Mouse (Mus musculus) testis, adult 2 months (tissue): Measurements from ENCODE around the gene Ttll13. TPM values are rescaled to one million over a fixed set of nuclear protein-coding genes. Genes with fewer than 3 reads are reported as not detected.

ENCODE experiments used
- H3K27ac ChIP-seq: fragments of 200-500 bp; 2 replicates; pipeline ENCODE4 v1.5.1; 2012; ENCODE audit warnings: low read depth, low read length; ENCODE audit not compliant: control insufficient read depth, insufficient read depth
- H3K27me3 ChIP-seq: fragments of 200-500 bp; 2 replicates; pipeline ENCODE4 v1.6.1; 2012; ENCODE audit warnings: mild to moderate bottlenecking, low read length, moderate library complexity; ENCODE audit not compliant: control insufficient read depth, insufficient read depth
- H3K36me3 ChIP-seq: fragments of 200-500 bp; 2 replicates; pipeline ENCODE4 v1.6.1; 2012; ENCODE audit warnings: mild to moderate bottlenecking, low read length; ENCODE audit not compliant: control insufficient read depth, insufficient read depth
- H3K4me1 ChIP-seq: fragments of 200-500 bp; 2 replicates; pipeline ENCODE4 v1.6.1; 2012; ENCODE audit warnings: low read length; ENCODE audit not compliant: control insufficient read depth, insufficient read depth
- H3K4me3 ChIP-seq: fragments of 200-500 bp; 2 replicates; pipeline ENCODE4 v1.5.1; 2012; ENCODE audit warnings: low read depth, mild to moderate bottlenecking, low read length, moderate library complexity, mixed read lengths; ENCODE audit not compliant: control insufficient read depth
- CTCF ChIP-seq: fragments of 200-500 bp; IDR thresholded peaks from 2 replicates; pipeline ENCODE4 v1.5.1; 2012; ENCODE audit warnings: low read depth, mild to moderate bottlenecking, inconsistent platforms, low read length, moderate library complexity; ENCODE audit not compliant: control insufficient read depth, insufficient read depth, insufficient replicate concordance
- POLR2A ChIP-seq: fragments of 200-500 bp; IDR thresholded peaks from 2 replicates; pipeline ENCODE4 v1.6.1; 2012; ENCODE audit warnings: low read depth, mild to moderate bottlenecking, inconsistent platforms, low read length, moderate library complexity; ENCODE audit not compliant: control insufficient read depth
- polyA plus RNA-seq: library from polyadenylated mRNA; depleted of rRNA; stranded (reverse); fragments of >200 nt; gene quantifications from 2 replicates; pipeline ENCODE4 v1.2.3, GENCODE M21; 2012

Gene Ttll13
- polyA plus RNA-seq, 1 experiment = 361 TPM

- H3K27ac ChIP-seq = peak within 1 kb of the TSS; percentile 76
- no peaks in the 10 kb centered on the region for H3K27me3 ChIP-seq
- peaks cover 2% of the 10 kb centered on the region; the same call in 1 of the 2 replicates for H3K36me3 ChIP-seq
- peaks cover 6% of the 10 kb centered on the region; the same call in 1 of the 2 replicates for H3K4me1 ChIP-seq
- TF ChIP-seq CTCF (no peak), POLR2A (peak; percentile 63)
- H3K4me3 ChIP-seq = peak within 1 kb of the TSS; percentile 96
Measured at GRCm38 (mm10) chr7:80268897-80269750, 22.9 kb downstream of the Ttll13 start, which contains the start of gene Vps33b. Gene Vps33b, plus strand, starts transcription at chr7:80269649.

- Histone ChIP-seq H3K27me3 (no peaks in the 10 kb centered on the region), H3K27ac (peak overlapping the region; percentile 76), H3K36me3 (peaks cover 1% of the 10 kb centered on the region; the same call in 1 of the 2 replicates), H3K4me1 (peaks cover 6% of the 10 kb centered on the region; the same call in 1 of the 2 replicates), H3K4me3 (peak overlapping the region; percentile 96)
- TF ChIP-seq POLR2A = peak; percentile 3; the same call in 1 of the 2 replicates
- no peak for TF ChIP-seq CTCF
Measured at GRCm38 (mm10) chr7:80269751-80270255, 23.6 kb downstream of the Ttll13 start.

- H3K27me3 ChIP-seq = no peaks in the 10 kb centered on the region
- no peak for TF ChIP-seq POLR2A
- TF ChIP-seq CTCF = no peak
- no peak overlapping the region for H3K4me3 ChIP-seq
- peaks cover 6% of the 10 kb centered on the region; the same call in 1 of the 2 replicates for H3K4me1 ChIP-seq
- H3K36me3 ChIP-seq = peaks cover 2% of the 10 kb centered on the region
- no peak overlapping the region for H3K27ac ChIP-seq
Measured at GRCm38 (mm10) chr7:80273456-80273855, 27.3 kb downstream of the Ttll13 start.

GRCm38 (mm10) chr7:80276374-80276773, 30.2 kb downstream of the Ttll13 start:
- Histone ChIP-seq H3K27ac (no peak overlapping the region), H3K36me3 (peaks cover 2% of the 10 kb centered on the region), H3K4me1 (no peaks in the 10 kb centered on the region), H3K27me3 (no peaks in the 10 kb centered on the region), H3K4me3 (no peak overlapping the region)
- no peak for TF ChIP-seq CTCF
- TF ChIP-seq POLR2A = no peak

- Histone ChIP-seq H3K4me3 (no peak overlapping the region), H3K27ac (no peak overlapping the region), H3K4me1 (no peaks in the 10 kb centered on the region), H3K27me3 (no peaks in the 10 kb centered on the region), H3K36me3 (peaks cover 2% of the 10 kb centered on the region)
- TF ChIP-seq POLR2A (no peak), CTCF (no peak)
Measured at GRCm38 (mm10) chr7:80280032-80280431, 33.9 kb downstream of the Ttll13 start.

GRCm38 (mm10) chr7:80280998-80281397, 34.8 kb downstream of the Ttll13 start:
- TF ChIP-seq POLR2A = no peak
- no peak for TF ChIP-seq CTCF
- Histone ChIP-seq H3K27me3 (no peaks in the 10 kb centered on the region), H3K4me1 (no peaks in the 10 kb centered on the region), H3K27ac (no peak overlapping the region), H3K36me3 (peaks cover 2% of the 10 kb centered on the region), H3K4me3 (no peak overlapping the region)

- H3K4me1 ChIP-seq = no peaks in the 10 kb centered on the region
Measured at GRCm38 (mm10) chr7:80281646-80282045, 35.5 kb downstream of the Ttll13 start.

More at GRCm38 (mm10) chr7:80281646-80282045, 35.5 kb downstream of the Ttll13 start:
- Histone ChIP-seq H3K4me3 (no peak overlapping the region), H3K27ac (no peak overlapping the region), H3K27me3 (no peaks in the 10 kb centered on the region), H3K36me3 (no peaks in the 10 kb centered on the region; the same call in 1 of the 2 replicates)
- TF ChIP-seq CTCF = no peak
- no peak for TF ChIP-seq POLR2A
